ENCODE assay signal across 19 mouse cellular contexts in the genomic region with DNA sequence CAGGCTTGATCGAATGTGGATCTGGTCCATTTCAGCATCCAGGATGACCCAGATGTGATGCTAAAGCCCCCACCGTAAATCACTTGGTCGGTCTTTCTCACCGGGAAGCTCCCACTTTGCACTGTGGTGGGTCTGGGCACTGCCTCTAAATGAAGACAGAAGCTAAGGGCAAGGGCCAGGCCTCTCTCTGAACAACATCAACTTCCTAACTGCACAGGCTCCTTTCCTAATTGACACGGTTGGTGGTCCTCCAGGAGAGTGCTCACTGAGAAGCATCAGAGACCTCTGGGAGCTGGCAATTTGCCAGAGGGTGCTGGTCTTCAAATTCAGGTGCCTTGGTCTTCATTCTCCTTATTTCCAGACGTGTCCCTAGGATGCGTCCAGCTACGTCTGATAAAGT. TPM values are rescaled to one million over a fixed set of nuclear protein-coding genes. Genes with fewer than 3 reads are reported as not detected.
DNase-seq lines count a peak whose midpoint lies in the region; ATAC-seq and TF ChIP-seq lines count a peak whose summit lies in the region.
"Had no signal": no experiment of that assay in that cellular context is flagged by ENCODE, and none has a peak within 500 bp of the region (broad histone marks: within the 10 kb centered on the region; RNA-seq: fewer than 3 reads in every experiment).

No protein-coding gene starts in this region.

- ATAC-seq in kidney, embryonic 15.5 days (replicated peaks; ENCODE audit: low FRiP score) = no peak
- peak; percentile 1; the same call in 1 of the 2 replicates for ATAC-seq in liver, postnatal 0 days
- ATAC-seq: activated CD4-positive, CD25-positive, alpha-beta regulatory T cell, adult 4 months; forebrain, embryonic 15.5 days; Patski had no signal

- TF ChIP-seq CTCF in kidney, adult 2 months (conservative IDR thresholded peaks at IDR 0.05; ENCODE audit: insufficient read depth, insufficient read length, low read depth, low read length) = no peak
- TF ChIP-seq CTCF in liver, adult 2 months (IDR thresholded peaks at IDR 0.05; ENCODE audit: low read depth, low read length) = no peak
- TF ChIP-seq CTCF in liver, postnatal 0 days (IDR thresholded peaks at IDR 0.05; ENCODE audit: low read depth) = no peak

- no peak overlapping the region for H3K4me3 ChIP-seq in kidney, adult 2 months (ENCODE audit: insufficient read depth, low read depth, low read length)
- no peak overlapping the region for H3K4me3 ChIP-seq in kidney, embryonic 15.5 days (replicated peaks)
- H3K4me3 ChIP-seq in liver, adult 2 months (ENCODE audit: insufficient read depth, low read depth, low read length) = no peak overlapping the region
- H3K4me3 ChIP-seq in limb, embryonic 10.5 days = no peak overlapping the region
- H3K4me3 ChIP-seq in liver, postnatal 0 days (ENCODE audit: low read depth, low read length) = no peak overlapping the region
- H3K4me3 ChIP-seq: forebrain, embryonic 15.5 days; hindbrain, embryonic 13.5 days had no signal

- no peak for TF ChIP-seq POLR2A in kidney, adult 2 months (IDR thresholded peaks at IDR 0.05; ENCODE audit: low read depth, low read length)
- no peak for TF ChIP-seq POLR2A in liver, adult 2 months (IDR thresholded peaks at IDR 0.05; ENCODE audit: extremely low read depth, insufficient read depth, low read length)

- no peak overlapping the region for H3K4me2 ChIP-seq in kidney, embryonic 15.5 days
- H3K4me2 ChIP-seq in liver, postnatal 0 days (ENCODE audit: low read depth, low read length) = no peak overlapping the region
- H3K4me2 ChIP-seq: forebrain, embryonic 15.5 days; hindbrain, embryonic 13.5 days had no signal

- H3K79me2 ChIP-seq in liver, adult 2 months (ENCODE audit: control insufficient read depth, insufficient read depth, low read length) = no peaks in the 10 kb centered on the region

- H3K9ac ChIP-seq in kidney, embryonic 15.5 days = no peak overlapping the region
- H3K9ac ChIP-seq in liver, adult 2 months (ENCODE audit: low read depth, low read length) = no peak overlapping the region
- H3K9ac ChIP-seq in liver, postnatal 0 days (replicated peaks) = no peak overlapping the region
- H3K9ac ChIP-seq: forebrain, embryonic 15.5 days; hindbrain, embryonic 13.5 days had no signal

- H3K27me3 ChIP-seq in kidney, adult 2 months (replicated peaks; ENCODE audit: control insufficient read depth, insufficient read depth, low read length) = no peaks in the 10 kb centered on the region
- H3K27me3 ChIP-seq in kidney, embryonic 15.5 days = no peaks in the 10 kb centered on the region
- H3K27me3 ChIP-seq in liver, adult 2 months (ENCODE audit: control insufficient read depth, insufficient read depth, low read length) = no peaks in the 10 kb centered on the region
- H3K27me3 ChIP-seq in limb, embryonic 10.5 days (ENCODE audit: low read depth, poor library complexity, severe bottlenecking) = no peaks in the 10 kb centered on the region
- H3K27me3 ChIP-seq in liver, postnatal 0 days (ENCODE audit: insufficient read depth, low read length) = no peaks in the 10 kb centered on the region
- H3K27me3 ChIP-seq: CH12.LX; forebrain, embryonic 15.5 days; hindbrain, embryonic 13.5 days; Patski had no signal

- H3K27ac ChIP-seq in kidney, adult 2 months (ENCODE audit: insufficient read depth, low read depth, low read length) = peak overlapping the region; percentile 63
- no peak overlapping the region for H3K27ac ChIP-seq in kidney, embryonic 15.5 days
- H3K27ac ChIP-seq in liver, adult 2 months (replicated peaks; ENCODE audit: insufficient read depth, low read depth, low read length) = peak overlapping the region; percentile 28; the same call in 1 of the 2 replicates
- peak overlapping the region; percentile 72 for H3K27ac ChIP-seq in limb, embryonic 10.5 days
- H3K27ac ChIP-seq in liver, postnatal 0 days (ENCODE audit: low read depth) = no peak overlapping the region
- H3K27ac ChIP-seq: forebrain, embryonic 15.5 days; hindbrain, embryonic 13.5 days had no signal

- no peak for TF ChIP-seq EP300 in liver, postnatal 0 days (IDR thresholded peaks at IDR 0.05; ENCODE audit: low read depth)

- no peak for DNase-seq in kidney, adult 2 months
- no peak for DNase-seq in liver, adult 2 months (ENCODE audit: extremely low read depth, low read depth, low spot score)
- no peak for DNase-seq in liver
- no peak for DNase-seq in limb, embryonic 10.5 days (ENCODE audit: low spot score)
- no peak for DNase-seq in liver, postnatal 0 days
- no peak for DNase-seq in cerebellum, adult 9-11 months
- DNase-seq in left cerebral cortex, adult 18-20 months (ENCODE audit: low spot score in 2 of 2) = no peak
- DNase-seq: adrenal gland, postnatal 25 days; cerebellum, adult 18-20 months; cerebellum, postnatal 10 days; gastrocnemius, postnatal 36 days; heart, adult 11 months; heart, postnatal 10 days had no signal

- H3K9me3 ChIP-seq in kidney, embryonic 15.5 days (replicated peaks) = no peaks in the 10 kb centered on the region
- no peaks in the 10 kb centered on the region for H3K9me3 ChIP-seq in limb, embryonic 10.5 days (replicated peaks)
- H3K9me3 ChIP-seq in liver, postnatal 0 days (ENCODE audit: low read length) = no peaks in the 10 kb centered on the region
- H3K9me3 ChIP-seq: forebrain, embryonic 15.5 days; hindbrain, embryonic 13.5 days had no signal

- no peaks in the 10 kb centered on the region for H3K36me3 ChIP-seq in kidney, adult 2 months (ENCODE audit: control insufficient read depth, insufficient read depth, low read length)
- no peaks in the 10 kb centered on the region for H3K36me3 ChIP-seq in kidney, embryonic 15.5 days
- no peaks in the 10 kb centered on the region for H3K36me3 ChIP-seq in liver, adult 2 months (ENCODE audit: control insufficient read depth, insufficient read depth, low read length)
- H3K36me3 ChIP-seq in limb, embryonic 10.5 days = no peaks in the 10 kb centered on the region
- H3K36me3 ChIP-seq in liver, postnatal 0 days (replicated peaks; ENCODE audit: insufficient read depth, low read length) = no peaks in the 10 kb centered on the region
- H3K36me3 ChIP-seq: forebrain, embryonic 15.5 days; hindbrain, embryonic 13.5 days had no signal

- peaks cover 12% of the 10 kb centered on the region; the same call in 1 of the 2 replicates for H3K4me1 ChIP-seq in kidney, adult 2 months (ENCODE audit: control insufficient read depth, insufficient read depth, low read length)
- H3K4me1 ChIP-seq in kidney, embryonic 15.5 days = peaks cover 11% of the 10 kb centered on the region
- H3K4me1 ChIP-seq in liver, adult 2 months (ENCODE audit: control insufficient read depth, insufficient read depth, low read length) = peaks cover 8% of the 10 kb centered on the region
- H3K4me1 ChIP-seq in limb, embryonic 10.5 days = peaks cover 19% of the 10 kb centered on the region
- peaks cover 6% of the 10 kb centered on the region; the same call in 1 of the 2 replicates for H3K4me1 ChIP-seq in liver, postnatal 0 days (ENCODE audit: insufficient read depth)
- H3K4me1 ChIP-seq: forebrain, embryonic 15.5 days; hindbrain, embryonic 13.5 days had no signal

- WGBS in kidney, adult 2 months = 62% methylated on average over 8 of the region's 8 CpGs
- WGBS in kidney, embryonic 15.5 days = 58% methylated on average over 8 of the region's 8 CpGs
- 74% methylated on average over 8 of the region's 8 CpGs for WGBS in liver, adult 2 months
- WGBS in limb, embryonic 10.5 days = 58% methylated on average over 8 of the region's 8 CpGs
- WGBS in liver, postnatal 0 days (ENCODE audit: insufficient replicate concordance) = 66% methylated on average over 8 of the region's 8 CpGs

RNA-seq across cellular contexts. Expression of a gene that starts 17.0 kb away (rescaled TPM):
- polyA plus RNA-seq in kidney, adult 2 months (2012; rRNA removed) = 2.7 and 3.6 TPM in 2 replicates
- 12.0 and 15.1 TPM in 2 replicates for polyA plus RNA-seq in kidney, embryonic 15.5 days (2015; fragmentation: Nextera tagmentation; extraction: Ambion mirVana)
- total RNA-seq in liver, adult 2 months (2014; rRNA removed) = 2.3 and 2.6 TPM in 2 replicates
- polyA plus RNA-seq in liver, adult 2 months (2012; rRNA removed) = 1.3 TPM in 2 replicates
- 2.5 and 4.3 TPM in 2 replicates for polyA plus RNA-seq in limb, embryonic 10.5 days (2016; fragmentation: Nextera tagmentation; extraction: Ambion mirVana)
- polyA plus RNA-seq in liver, postnatal 0 days (2015; fragmentation: Nextera tagmentation; extraction: Ambion mirVana) = 1.7 and 2.6 TPM in 2 replicates
- 100 to 1,000 TPM; 640 to 678 TPM for total RNA-seq in left cerebral cortex, adult 18-20 months (2021)

RNA-seq across cellular contexts. Expression of a gene that starts 25.7 kb away (rescaled TPM):
- 149 and 205 TPM in 2 replicates for polyA plus RNA-seq in kidney, adult 2 months (2012; rRNA removed)
- 34.6 and 36.7 TPM in 2 replicates for polyA plus RNA-seq in kidney, embryonic 15.5 days (2015; fragmentation: Nextera tagmentation; extraction: Ambion mirVana)
- total RNA-seq in liver, adult 2 months (2014; rRNA removed) = 41.4 and 48.1 TPM in 2 replicates
- polyA plus RNA-seq in liver, adult 2 months (2012; rRNA removed) = 43.1 and 54.7 TPM in 2 replicates
- polyA plus RNA-seq in limb, embryonic 10.5 days (2016; fragmentation: Nextera tagmentation; extraction: Ambion mirVana) = 15.2 and 18.2 TPM in 2 replicates
- 21.2 and 22.0 TPM in 2 replicates for polyA plus RNA-seq in liver, postnatal 0 days (2015; fragmentation: Nextera tagmentation; extraction: Ambion mirVana)
- 100 to 1,000 TPM in 1 of 2 experiments, 10 to 100 TPM in 1; 99.4 to 107 TPM for total RNA-seq in left cerebral cortex, adult 18-20 months (2021)

Comparison
In these comparisons a context has a peak if more than half of its experiments do, and no peak if none do; other contexts are left out.
1. H3K27ac ChIP-seq: peak in kidney, adult 2 months (single experiment), liver, adult 2 months (single experiment) and limb, embryonic 10.5 days (single experiment); none in kidney, embryonic 15.5 days (single experiment) and liver, postnatal 0 days (single experiment).